Mouse (Mus musculus): ENCODE data around the gene C330007P06Rik. TPM values are rescaled to one million over a fixed set of nuclear protein-coding genes. Genes with fewer than 3 reads are reported as not detected.
A peak's percentile ranks its signal among the peaks of the same experiment; 100 is the strongest.
"Not testable (repeated sequence)": the region's sequence is repeated elsewhere in the genome, so short reads cannot be mapped to it uniquely, and the experiment has no call there.

The C330007P06Rik gene
- polyA plus RNA-seq, 1 experiment from 2014 or later: 17.8 TPM

- peak overlapping the region; percentile 54 for H3K4me2 ChIP-seq (replicated peaks; ENCODE audit: low read depth)
- H3K4me3 ChIP-seq (ENCODE audit: low read depth, low read length): peak overlapping the region; percentile 33
- no peaks in the 10 kb centered on the region for H3K4me1 ChIP-seq (replicated peaks; ENCODE audit: control insufficient read depth, insufficient read depth, low read length)
- H3K9ac ChIP-seq (ENCODE audit: low read depth, low read length): no peak overlapping the region
- peak; percentile 90 for ATAC-seq
- H3K27me3 ChIP-seq (replicated peaks; ENCODE audit: control insufficient read depth, insufficient read depth, low read length): no peaks in the 10 kb centered on the region
- no peaks in the 10 kb centered on the region for H3K9me3 ChIP-seq (ENCODE audit: control insufficient read depth)
- TF ChIP-seq CTCF (IDR thresholded peaks at IDR 0.05; ENCODE audit: low read depth): peak; percentile 83
- H3K27ac ChIP-seq (ENCODE audit: low read depth, low read length): peak overlapping the region; percentile 73
- 17% methylated on average over 41 of the region's 45 CpGs for WGBS
- no peaks in the 10 kb centered on the region for H3K36me3 ChIP-seq (ENCODE audit: control insufficient read depth, insufficient read depth)
These were observed 66.3 kb downstream of the C330007P06Rik start for GRCm38 (mm10) chrX:36807360-36808317.

DNA sequence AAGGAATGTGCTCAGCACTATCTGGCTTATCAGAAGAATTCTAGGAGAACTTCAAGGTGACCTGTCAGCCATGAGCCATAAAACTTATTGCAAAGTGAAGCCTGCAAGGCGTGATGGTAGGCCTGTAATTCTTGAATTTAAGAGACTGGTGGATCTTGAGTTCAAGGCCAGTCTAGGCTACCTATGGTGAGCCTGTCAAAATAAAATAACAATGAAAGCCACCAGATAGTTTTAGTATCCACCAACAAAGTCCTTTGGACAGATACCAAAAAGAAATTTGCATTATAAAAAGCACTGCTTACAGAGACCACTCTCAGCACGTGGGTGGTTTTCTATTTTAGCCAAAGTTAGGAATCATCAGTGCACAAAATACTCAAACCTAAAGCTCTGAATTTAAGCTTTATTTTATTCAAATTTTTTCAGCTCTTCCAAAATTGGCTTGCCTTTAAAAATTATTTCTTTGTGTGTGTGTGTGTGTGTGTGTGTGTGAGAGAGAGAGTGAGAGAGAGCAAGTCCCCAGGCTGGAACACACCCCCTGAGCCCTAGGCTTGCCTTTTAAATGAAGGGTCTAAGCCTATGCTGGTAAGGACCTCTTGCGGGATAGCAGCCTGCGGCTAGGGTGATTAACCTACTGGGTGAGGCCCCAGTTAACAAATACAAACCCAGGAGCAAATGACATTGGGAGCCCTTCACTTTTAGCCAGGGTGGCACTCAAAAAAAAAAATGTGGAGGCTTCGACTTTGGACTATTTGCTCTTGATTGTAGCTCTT lies 68.3 kb downstream of the C330007P06Rik start:
- no peaks in the 10 kb centered on the region for H3K36me3 ChIP-seq (ENCODE audit: control insufficient read depth, insufficient read depth)
- WGBS: 52% methylated on average over 5 of the region's 5 CpGs
- no peak overlapping the region for H3K27ac ChIP-seq (ENCODE audit: low read depth, low read length)
- no peaks in the 10 kb centered on the region for H3K4me1 ChIP-seq (replicated peaks; ENCODE audit: control insufficient read depth, insufficient read depth, low read length)
- H3K4me2 ChIP-seq (replicated peaks; ENCODE audit: low read depth): no peak overlapping the region
- H3K9ac ChIP-seq (ENCODE audit: low read depth, low read length): no peak overlapping the region
- H3K4me3 ChIP-seq (ENCODE audit: low read depth, low read length): no peak overlapping the region
- H3K9me3 ChIP-seq (ENCODE audit: control insufficient read depth): no peaks in the 10 kb centered on the region
- ATAC-seq: no peak
- TF ChIP-seq CTCF (IDR thresholded peaks at IDR 0.05; ENCODE audit: low read depth): no peak
- H3K27me3 ChIP-seq (replicated peaks; ENCODE audit: control insufficient read depth, insufficient read depth, low read length): no peaks in the 10 kb centered on the region

DNA sequence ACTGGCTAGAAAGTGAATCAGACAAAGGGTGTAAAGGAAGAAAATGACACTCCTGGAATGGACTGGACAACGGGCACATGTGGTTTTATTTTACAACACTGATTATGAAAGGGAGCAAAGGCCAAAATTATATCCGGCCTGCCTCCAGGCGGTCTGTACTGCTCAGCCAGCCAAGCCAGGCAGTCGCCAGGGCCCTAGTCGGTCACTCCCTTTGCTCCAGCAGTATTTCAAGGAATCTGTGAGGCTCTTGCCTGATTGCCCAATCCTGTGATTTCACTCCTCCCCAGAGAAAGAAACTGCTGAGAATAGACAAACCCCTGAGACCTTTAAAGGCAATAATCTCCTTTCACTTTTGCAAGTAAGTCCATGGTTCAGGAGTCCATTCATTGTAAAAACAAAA lies 69.7 kb downstream of the C330007P06Rik start:
- Histone ChIP-seq H3K27ac (ENCODE audit: low read depth, low read length) (no peak overlapping the region), H3K9ac (ENCODE audit: low read depth, low read length) (no peak overlapping the region), H3K36me3 (ENCODE audit: control insufficient read depth, insufficient read depth) (no peaks in the 10 kb centered on the region), H3K27me3 (replicated peaks; ENCODE audit: control insufficient read depth, insufficient read depth, low read length) (no peaks in the 10 kb centered on the region), H3K4me1 (replicated peaks; ENCODE audit: control insufficient read depth, insufficient read depth, low read length) (no peaks in the 10 kb centered on the region), H3K9me3 (ENCODE audit: control insufficient read depth) (no peaks in the 10 kb centered on the region), H3K4me3 (ENCODE audit: low read depth, low read length) (no peak overlapping the region), H3K4me2 (replicated peaks; ENCODE audit: low read depth) (no peak overlapping the region)
- ATAC-seq: peak; percentile 72
- 46% methylated on average over 5 of the region's 5 CpGs for WGBS
- no peak for TF ChIP-seq CTCF (IDR thresholded peaks at IDR 0.05; ENCODE audit: low read depth)

- H3K4me3 ChIP-seq (ENCODE audit: low read depth, low read length): no peak overlapping the region
- TF ChIP-seq CTCF (IDR thresholded peaks at IDR 0.05; ENCODE audit: low read depth): no peak
- no peak overlapping the region for H3K4me2 ChIP-seq (replicated peaks; ENCODE audit: low read depth)
- no peaks in the 10 kb centered on the region for H3K4me1 ChIP-seq (replicated peaks; ENCODE audit: control insufficient read depth, insufficient read depth, low read length)
- no peaks in the 10 kb centered on the region for H3K27me3 ChIP-seq (replicated peaks; ENCODE audit: control insufficient read depth, insufficient read depth, low read length)
- ATAC-seq: no peak
- WGBS: 47% methylated on average over 5 of the region's 5 CpGs
- peaks cover 2% of the 10 kb centered on the region; the same call in 1 of the 2 replicates for H3K36me3 ChIP-seq (ENCODE audit: control insufficient read depth, insufficient read depth)
- H3K9ac ChIP-seq (ENCODE audit: low read depth, low read length): no peak overlapping the region
- H3K9me3 ChIP-seq (ENCODE audit: control insufficient read depth): no peaks in the 10 kb centered on the region
- H3K27ac ChIP-seq (ENCODE audit: low read depth, low read length): no peak overlapping the region
These were observed 70.7 kb downstream of the C330007P06Rik start for GRCm38 (mm10) chrX:36803189-36803588.

DNA sequence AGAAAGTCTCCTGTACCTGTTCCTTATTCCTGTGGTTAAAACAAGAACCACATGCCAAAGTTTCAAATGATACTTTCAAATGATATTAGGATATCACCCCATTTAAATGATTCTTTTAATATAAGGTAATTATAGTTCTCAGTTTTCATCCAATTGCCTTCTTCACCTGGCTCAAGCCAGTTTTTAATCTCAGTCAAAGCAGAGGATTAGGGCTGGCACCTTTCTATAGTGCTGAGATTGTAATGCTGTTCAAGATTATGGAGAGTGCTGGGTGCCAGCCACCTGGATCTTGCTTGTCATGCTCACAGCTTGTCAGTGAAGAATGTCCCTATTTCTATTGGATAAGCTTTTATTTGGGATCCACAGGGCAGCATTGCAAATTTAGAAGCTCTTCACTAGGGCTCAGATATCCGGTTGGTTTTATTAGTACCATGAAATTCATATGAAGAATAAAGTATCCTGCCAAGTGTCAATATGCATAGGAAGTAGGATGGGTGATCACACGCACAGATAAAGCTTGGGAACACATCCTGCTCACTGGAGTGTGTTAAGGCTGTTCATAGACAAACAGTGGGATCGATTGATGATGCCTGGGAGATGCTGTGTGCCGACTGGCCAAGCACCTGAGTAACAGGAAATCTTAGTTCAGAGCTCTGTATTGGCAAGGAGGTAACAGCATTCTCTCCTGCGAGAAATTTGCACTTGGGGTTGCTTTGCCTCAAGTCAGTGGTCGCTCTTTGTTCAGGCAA lies 74.6 kb downstream of the C330007P06Rik start:
- Histone ChIP-seq H3K9me3 (ENCODE audit: control insufficient read depth) (no peaks in the 10 kb centered on the region), H3K4me1 (replicated peaks; ENCODE audit: control insufficient read depth, insufficient read depth, low read length) (no peaks in the 10 kb centered on the region), H3K4me2 (replicated peaks; ENCODE audit: low read depth) (no peak overlapping the region), H3K36me3 (ENCODE audit: control insufficient read depth, insufficient read depth) (peaks cover 9% of the 10 kb centered on the region; the same call in 1 of the 2 replicates), H3K4me3 (ENCODE audit: low read depth, low read length) (no peak overlapping the region), H3K27ac (ENCODE audit: low read depth, low read length) (no peak overlapping the region), H3K9ac (ENCODE audit: low read depth, low read length) (no peak overlapping the region), H3K27me3 (replicated peaks; ENCODE audit: control insufficient read depth, insufficient read depth, low read length) (no peaks in the 10 kb centered on the region)
- WGBS: 36% methylated on average over 6 of the region's 6 CpGs
- TF ChIP-seq CTCF (IDR thresholded peaks at IDR 0.05; ENCODE audit: low read depth): no peak
- no peak for ATAC-seq

DNA sequence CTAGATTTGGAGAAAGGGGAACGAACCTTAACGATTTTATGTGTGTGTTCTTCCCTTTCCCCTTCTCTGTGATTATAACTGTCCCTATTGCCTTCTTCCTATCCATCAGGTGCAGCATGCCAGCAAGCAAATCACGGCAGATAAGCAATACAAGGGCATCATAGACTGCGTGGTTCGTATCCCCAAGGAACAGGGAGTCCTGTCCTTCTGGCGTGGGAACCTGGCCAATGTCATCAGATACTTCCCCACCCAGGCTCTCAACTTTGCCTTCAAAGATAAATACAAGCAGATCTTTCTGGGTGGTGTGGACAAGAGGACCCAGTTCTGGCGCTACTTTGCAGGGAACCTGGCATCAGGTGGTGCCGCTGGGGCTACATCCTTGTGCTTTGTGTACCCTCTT lies 77.2 kb downstream of the C330007P06Rik start:
- Histone ChIP-seq H3K4me2 (replicated peaks; ENCODE audit: low read depth) (peak overlapping the region; percentile 59), H3K27ac (ENCODE audit: low read depth, low read length) (peak overlapping the region; percentile 97), H3K9ac (ENCODE audit: low read depth, low read length) (peak overlapping the region; percentile 77), H3K4me3 (ENCODE audit: low read depth, low read length) (peak overlapping the region; percentile 67)
- WGBS: 57% methylated on average over 8 of the region's 8 CpGs
- not testable (repeated sequence) for H3K9me3 ChIP-seq (ENCODE audit: control insufficient read depth); H3K27me3 ChIP-seq (replicated peaks; ENCODE audit: control insufficient read depth, insufficient read depth, low read length); H3K36me3 ChIP-seq (ENCODE audit: control insufficient read depth, insufficient read depth); ATAC-seq; H3K4me1 ChIP-seq (replicated peaks; ENCODE audit: control insufficient read depth, insufficient read depth, low read length)
